Mouse (Mus musculus) limb, embryonic 15.5 days (tissue): ENCODE results near the gene Zfp932. TPM values are rescaled to one million over a fixed set of nuclear protein-coding genes. Genes with fewer than 3 reads are reported as not detected.
A peak's percentile ranks its signal among the peaks of the same experiment; 100 is the strongest.
"Not testable (repeated sequence)": the region's sequence is repeated elsewhere in the genome, so short reads cannot be mapped to it uniquely, and the experiment has no call there.

Source experiments
- ATAC-seq: fragments of 200-750 bp; cut with Nextera tagmentation; 2 replicates; pipeline ENCODE4 v1.8.0; 2017; ENCODE audit warnings: low read depth, moderate TSS enrichment; ENCODE audit not compliant: insufficient number of reproducible peaks, low FRiP score, low TSS enrichment
- H3K27ac ChIP-seq: fragments of 300-500 bp; sonication (generic); 2 replicates; pipeline ENCODE4 v1.5.1; 2015; ENCODE audit warnings: moderate library complexity, mild to moderate bottlenecking, inconsistent platforms
- H3K27me3 ChIP-seq: fragments of 300-500 bp; sonication (generic); 2 replicates; pipeline ENCODE4 v1.6.1; 2015; ENCODE audit warnings: inconsistent platforms
- H3K36me3 ChIP-seq: fragments of 300-500 bp; sonication (generic); 2 replicates; pipeline ENCODE4 v1.6.1; 2015; ENCODE audit warnings: inconsistent platforms
- H3K4me1 ChIP-seq: fragments of 300-500 bp; sonication (generic); 2 replicates; pipeline ENCODE4 v1.6.1; 2015; ENCODE audit warnings: inconsistent platforms
- H3K4me2 ChIP-seq: fragments of 300-500 bp; sonication (generic); 2 replicates; pipeline ENCODE4 v1.6.1; 2015; ENCODE audit warnings: mild to moderate bottlenecking, inconsistent platforms
- H3K4me3 ChIP-seq: fragments of 300-500 bp; sonication (generic); 2 replicates; pipeline ENCODE4 v1.5.1; 2015; ENCODE audit warnings: mild to moderate bottlenecking, inconsistent platforms
- H3K9ac ChIP-seq: fragments of 300-500 bp; sonication (generic); 2 replicates; pipeline ENCODE4 v1.6.1; 2015; ENCODE audit warnings: inconsistent platforms
- H3K9me3 ChIP-seq: fragments of 300-500 bp; sonication (generic); 2 replicates; pipeline ENCODE4 v1.6.1; 2016; ENCODE audit warnings: inconsistent platforms
- WGBS: fragments of 180-500 bp; shearing (Covaris S2); methylation state at CpG from one replicate; pipeline ENCODE4 v1.1.7; 2015; 5-methylcytosine and 5-hydroxymethylcytosine counted together
- polyA plus RNA-seq: library from polyadenylated mRNA; unstranded; fragments of >200 nt; fragmentation: Nextera tagmentation; extraction: Ambion mirVana; gene quantifications from 2 replicates; pipeline ENCODE4 v1.2.1, GENCODE M21; 2015

The Zfp932 gene
- 18.0 and 20.4 TPM in 2 replicates for polyA plus RNA-seq

- H3K4me3 ChIP-seq, H3K27me3 ChIP-seq, H3K4me2 ChIP-seq, H3K27ac ChIP-seq, H3K9ac ChIP-seq, H3K9me3 ChIP-seq, H3K4me1 ChIP-seq, ATAC-seq, H3K36me3 ChIP-seq: not testable (repeated sequence)
- WGBS: no CpG with 5 or more reads among the region's 24 CpGs
Observed at GRCm38 (mm10) chr5:109996026-109996937, at the start of gene Zfp932. TSS of gene Zfp932 (plus strand) at chr5:109996521.

- H3K9ac ChIP-seq: no peak overlapping the region
- H3K4me3 ChIP-seq: no peak overlapping the region
- H3K4me2 ChIP-seq: no peak overlapping the region
- no peaks in the 10 kb centered on the region for H3K36me3 ChIP-seq
- no peak overlapping the region for H3K27ac ChIP-seq
- H3K27me3 ChIP-seq: no peaks in the 10 kb centered on the region
- ATAC-seq: no peak
- H3K4me1 ChIP-seq: no peaks in the 10 kb centered on the region
- no peaks in the 10 kb centered on the region for H3K9me3 ChIP-seq
- no CpG with 5 or more reads among the region's 1 CpGs for WGBS
Observed at GRCm38 (mm10) chr5:109950281-109950680, 46.0 kb upstream of the Zfp932 start.

GRCm38 (mm10) chr5:109980743-109981142 is 15.6 kb upstream of the Zfp932 start:
- not testable (repeated sequence) for H3K36me3 ChIP-seq, H3K4me3 ChIP-seq, H3K9ac ChIP-seq, H3K27me3 ChIP-seq, H3K27ac ChIP-seq, ATAC-seq, H3K4me1 ChIP-seq, H3K9me3 ChIP-seq, H3K4me2 ChIP-seq
- no CpG with 5 or more reads among the region's 2 CpGs for WGBS

- not testable (repeated sequence) for H3K4me3 ChIP-seq, H3K9me3 ChIP-seq, H3K9ac ChIP-seq, H3K4me1 ChIP-seq, H3K27ac ChIP-seq, ATAC-seq, H3K27me3 ChIP-seq, H3K36me3 ChIP-seq, H3K4me2 ChIP-seq
- WGBS: no CpG with 5 or more reads among the region's 10 CpGs
Observed at GRCm38 (mm10) chr5:109995461-109995860, 860 bp upstream of the Zfp932 start.

- not testable (repeated sequence) for H3K4me1 ChIP-seq, ATAC-seq, H3K9me3 ChIP-seq, H3K36me3 ChIP-seq, H3K4me2 ChIP-seq, H3K27ac ChIP-seq, H3K27me3 ChIP-seq, H3K4me3 ChIP-seq, H3K9ac ChIP-seq
- WGBS: 91% methylated on average over 10 of the region's 10 CpGs
Observed at GRCm38 (mm10) chr5:110015775-110016174, 19.5 kb downstream of the Zfp932 start.

- H3K4me2 ChIP-seq: peak overlapping the region; percentile 23
- 49% methylated on average over 9 of the region's 9 CpGs for WGBS
- H3K4me1 ChIP-seq: no peaks in the 10 kb centered on the region
- H3K9me3 ChIP-seq: no peaks in the 10 kb centered on the region
- no peaks in the 10 kb centered on the region for H3K36me3 ChIP-seq
- no peak overlapping the region for H3K9ac ChIP-seq
- H3K27me3 ChIP-seq: no peaks in the 10 kb centered on the region
- ATAC-seq: no peak
- H3K4me3 ChIP-seq: peak overlapping the region; percentile 2; the same call in 1 of the 2 replicates
- H3K27ac ChIP-seq: no peak overlapping the region
Observed at GRCm38 (mm10) chr5:110023273-110023672, 27.0 kb downstream of the Zfp932 start.

- H3K4me2 ChIP-seq: peak overlapping the region; percentile 23
- 50% methylated on average over 8 of the region's 8 CpGs for WGBS
- ATAC-seq: not testable (repeated sequence)
Observed at GRCm38 (mm10) chr5:110023694-110024427, 27.5 kb downstream of the Zfp932 start.

GRCm38 (mm10) chr5:110057637-110058408 is 61.5 kb downstream of the Zfp932 start:
- H3K4me1 ChIP-seq: no peaks in the 10 kb centered on the region
- peak overlapping the region; percentile 37 for H3K9ac ChIP-seq
- no peaks in the 10 kb centered on the region for H3K9me3 ChIP-seq
- H3K27ac ChIP-seq: peak overlapping the region; percentile 65; the same call in 1 of the 2 replicates
- no peaks in the 10 kb centered on the region for H3K27me3 ChIP-seq
- 2% methylated on average over 19 of the region's 19 CpGs for WGBS
- peak; percentile 92 for ATAC-seq
- peak overlapping the region; percentile 53 for H3K4me3 ChIP-seq
- no peaks in the 10 kb centered on the region for H3K36me3 ChIP-seq
- peak overlapping the region; percentile 50 for H3K4me2 ChIP-seq

More at GRCm38 (mm10) chr5:110023694-110024427, 27.5 kb downstream of the Zfp932 start:
- H3K27me3 ChIP-seq, H3K27ac ChIP-seq, H3K36me3 ChIP-seq, H3K9me3 ChIP-seq, H3K4me1 ChIP-seq, H3K9ac ChIP-seq: not testable (repeated sequence)
- peak overlapping the region; percentile 2; the same call in 1 of the 2 replicates for H3K4me3 ChIP-seq

Other genes with a start within 250 kb of the Zfp932 start
- 9.7 and 11.3 TPM in 2 replicates for gene 4930522L14Rik, start 244.6 kb upstream of the Zfp932 start, polyA plus RNA-seq
- gene Gm15446, start 73.1 kb upstream of the Zfp932 start, polyA plus RNA-seq: 0.57 and 0.84 TPM in 2 replicates
- gene Gm17655, start 76.0 kb downstream of the Zfp932 start, polyA plus RNA-seq: 2.4 and 3.2 TPM in 2 replicates
- gene Gm35315, start 97.9 kb downstream of the Zfp932 start, polyA plus RNA-seq: 1.2 and 1.3 TPM in 2 replicates
- 1.2 and 2.5 TPM in 2 replicates for gene Plcxd1, start 103.4 kb downstream of the Zfp932 start, polyA plus RNA-seq
- 33.2 and 33.9 TPM in 2 replicates for gene Gtpbp6, start 111.7 kb downstream of the Zfp932 start, polyA plus RNA-seq
- 4.8 and 4.9 TPM in 2 replicates for gene Zfp605, start 113.6 kb downstream of the Zfp932 start, polyA plus RNA-seq
- gene Chfr, start 139.3 kb downstream of the Zfp932 start, polyA plus RNA-seq: 33.7 and 35.0 TPM in 2 replicates
- gene Golga3, start 180.2 kb downstream of the Zfp932 start, polyA plus RNA-seq: 25.5 and 27.5 TPM in 2 replicates
- gene Ankle2, start 234.5 kb downstream of the Zfp932 start, polyA plus RNA-seq: 23.2 and 29.7 TPM in 2 replicates